Mouse (Mus musculus) brain, adult 2 months (tissue): ENCODE data around the gene Ccser1.
"Not testable (repeated sequence)": the region's sequence is repeated elsewhere in the genome, so short reads cannot be mapped to it uniquely, and the experiment has no call there.

Experiments used
- DNase-seq: peaks from one replicate; pipeline ENCODE4 v3.0.0; 2011; ENCODE audit warnings: low read depth, low spot score

Gene Ccser1

DNA sequence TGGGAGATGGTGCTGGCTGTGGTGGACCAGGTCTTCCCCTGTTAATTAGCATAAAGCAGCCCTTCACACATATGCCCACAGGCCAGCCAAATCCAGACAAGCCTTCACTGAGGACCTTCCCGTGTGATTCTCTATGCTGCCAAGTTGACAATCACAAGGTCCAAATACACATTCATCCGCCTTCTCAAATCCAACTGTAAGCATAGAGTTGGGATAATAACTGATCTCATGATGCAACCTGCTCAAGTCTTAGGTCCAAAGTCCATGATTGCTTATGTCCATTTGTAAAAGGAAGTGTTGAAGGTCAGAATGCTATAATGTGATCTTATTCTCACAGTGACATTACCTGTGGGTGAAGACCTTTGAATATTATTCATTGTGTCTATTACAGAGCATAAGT lies 43.4 kb downstream of the Ccser1 start:
- no peak for DNase-seq

GRCm38 (mm10) chr6:61225302-61225701 lies 45.2 kb downstream of the Ccser1 start:
- peak; percentile 19 for DNase-seq

GRCm38 (mm10) chr6:61230058-61230718 lies 50.1 kb downstream of the Ccser1 start:
- no peak for DNase-seq

GRCm38 (mm10) chr6:61233060-61233459 lies 52.9 kb downstream of the Ccser1 start:
- peak; percentile 25 for DNase-seq

DNA sequence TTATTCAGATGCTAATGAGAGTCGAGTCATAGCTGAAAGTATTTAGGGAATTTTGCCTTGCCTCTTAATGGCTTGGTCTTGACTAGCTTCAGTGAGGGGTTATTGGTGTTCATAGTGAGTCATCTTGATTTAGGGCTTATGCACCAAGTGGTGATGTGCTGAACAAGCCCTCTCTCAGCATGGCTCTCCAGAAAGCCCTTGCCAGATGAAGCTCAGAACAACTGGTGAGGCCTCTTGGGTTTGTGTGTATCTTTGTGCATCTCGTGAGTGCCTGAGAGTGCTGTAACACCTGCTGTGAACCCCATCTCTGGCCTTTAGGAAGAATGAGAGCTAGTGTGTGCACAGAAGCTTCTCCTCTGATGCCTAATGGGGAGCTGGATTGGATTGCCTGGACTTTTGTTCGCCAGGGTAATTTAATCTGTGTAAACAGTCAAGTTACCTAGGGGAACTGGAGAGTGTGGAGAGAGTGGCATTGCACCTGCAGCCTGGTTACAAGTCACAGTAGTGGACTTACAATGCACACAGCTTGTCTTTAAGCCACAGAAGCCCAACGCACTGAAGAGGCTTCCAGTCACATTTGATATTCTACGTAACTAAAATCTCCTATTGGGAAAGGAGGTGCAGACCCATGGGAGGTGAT lies 53.5 kb downstream of the Ccser1 start:
- peak; percentile 57 for DNase-seq

- peak; percentile 33 for DNase-seq
Observed at GRCm38 (mm10) chr6:61240618-61241017, 60.5 kb downstream of the Ccser1 start.

- no peak for DNase-seq
Observed at GRCm38 (mm10) chr6:61242556-61242955, 62.4 kb downstream of the Ccser1 start.

DNA sequence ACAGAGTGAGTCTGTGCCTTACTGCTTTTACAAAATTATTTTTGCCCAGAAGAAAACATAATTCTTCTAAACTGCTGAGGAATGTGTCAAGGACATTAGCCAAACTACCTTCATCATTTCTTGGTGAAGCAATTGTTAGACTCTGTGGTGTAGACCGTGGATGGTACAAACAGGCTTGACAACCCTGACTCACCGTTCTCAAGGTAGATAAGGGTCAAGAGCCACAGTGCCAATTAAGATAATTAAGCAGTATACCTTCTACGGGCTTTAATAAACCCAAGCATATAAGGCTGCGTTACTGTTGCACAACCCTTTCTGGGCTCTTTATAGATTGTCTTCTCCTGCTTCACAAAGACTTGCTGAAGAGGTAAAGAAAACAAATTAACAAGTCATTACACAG lies 66.4 kb downstream of the Ccser1 start:
- no peak for DNase-seq

DNA sequence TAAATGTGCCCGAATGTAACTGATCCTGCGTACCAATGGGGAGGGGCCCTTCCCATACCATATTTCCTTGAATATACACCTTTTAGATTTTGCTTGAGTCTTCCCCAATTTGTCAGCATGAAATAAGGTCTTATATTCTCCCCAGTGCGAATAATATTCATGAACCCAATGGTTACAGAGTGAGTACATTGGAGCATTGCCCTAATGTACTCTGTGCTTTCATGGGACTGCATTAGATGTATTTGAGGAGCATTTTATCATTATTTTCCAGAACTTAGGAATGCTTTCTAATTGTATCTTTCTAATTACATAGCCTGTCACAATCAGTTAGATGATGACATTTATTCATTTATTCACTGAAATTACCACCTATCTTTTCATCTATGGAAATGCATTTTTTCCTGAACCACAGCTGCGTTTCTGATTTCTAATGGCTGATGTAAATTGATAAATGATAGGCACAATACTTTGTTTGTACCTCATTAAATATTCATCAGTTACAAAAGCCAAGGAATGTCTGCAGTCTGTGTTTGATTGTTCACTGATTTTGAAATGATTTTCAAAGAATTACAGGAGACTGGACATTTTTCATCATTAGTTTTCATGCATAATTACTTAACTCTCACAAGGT lies 67.8 kb downstream of the Ccser1 start:
- DNase-seq, result no peak

- DNase-seq, result no peak
Observed at GRCm38 (mm10) chr6:61248700-61249099, 68.6 kb downstream of the Ccser1 start.

- no peak for DNase-seq
Observed at GRCm38 (mm10) chr6:61251232-61251631, 71.1 kb downstream of the Ccser1 start.

- no peak for DNase-seq
Observed at GRCm38 (mm10) chr6:61252912-61253311, 72.8 kb downstream of the Ccser1 start.

- DNase-seq, result not testable (repeated sequence)
Observed at GRCm38 (mm10) chr6:61255874-61256273, 75.8 kb downstream of the Ccser1 start.

GRCm38 (mm10) chr6:61258847-61259634 lies 78.9 kb downstream of the Ccser1 start:
- DNase-seq, result no peak

GRCm38 (mm10) chr6:61261381-61261780 lies 81.3 kb downstream of the Ccser1 start:
- DNase-seq, result no peak

DNA sequence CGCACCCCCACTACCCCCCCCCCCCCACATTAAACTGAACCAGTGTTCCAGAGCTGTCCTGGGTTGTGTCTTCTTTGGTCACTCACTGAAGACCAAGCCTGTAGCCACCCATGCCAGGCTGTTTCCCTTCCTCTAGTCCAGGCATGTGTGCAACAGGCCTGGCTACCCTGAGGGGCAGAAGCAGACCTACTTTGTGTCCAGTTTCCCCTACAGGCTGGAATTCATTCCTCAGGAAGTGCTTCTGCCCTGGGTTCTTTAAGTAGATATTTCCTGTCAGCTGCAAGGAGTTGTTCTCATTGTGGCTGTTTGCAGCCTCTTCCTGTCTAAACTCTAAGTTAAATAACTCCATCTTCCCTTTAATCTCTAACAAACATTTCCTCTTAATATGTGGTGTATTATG lies 82.3 kb downstream of the Ccser1 start:
- DNase-seq, result no peak

DNA sequence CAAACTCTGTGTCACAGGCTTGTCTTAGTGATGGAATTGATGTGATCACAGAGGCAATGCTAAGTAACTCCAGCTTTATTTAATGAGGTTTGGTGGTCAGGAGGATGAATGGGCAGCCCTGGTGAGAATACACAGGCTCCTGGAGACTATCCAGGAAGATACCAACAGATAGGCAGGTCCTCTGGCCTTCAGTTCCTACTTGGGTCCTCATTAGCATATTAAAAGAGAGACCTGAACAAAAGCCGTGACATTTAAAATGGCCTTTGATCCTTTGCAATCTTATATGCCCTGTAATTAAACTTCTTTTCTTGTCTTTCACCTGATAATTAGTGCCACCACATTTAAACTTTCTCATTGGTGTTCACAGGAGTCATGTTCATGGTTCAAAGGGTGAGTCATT lies 83.2 kb downstream of the Ccser1 start:
- peak; percentile 16 for DNase-seq

GRCm38 (mm10) chr6:61271033-61271432 lies 90.9 kb downstream of the Ccser1 start:
- DNase-seq, result no peak

DNA sequence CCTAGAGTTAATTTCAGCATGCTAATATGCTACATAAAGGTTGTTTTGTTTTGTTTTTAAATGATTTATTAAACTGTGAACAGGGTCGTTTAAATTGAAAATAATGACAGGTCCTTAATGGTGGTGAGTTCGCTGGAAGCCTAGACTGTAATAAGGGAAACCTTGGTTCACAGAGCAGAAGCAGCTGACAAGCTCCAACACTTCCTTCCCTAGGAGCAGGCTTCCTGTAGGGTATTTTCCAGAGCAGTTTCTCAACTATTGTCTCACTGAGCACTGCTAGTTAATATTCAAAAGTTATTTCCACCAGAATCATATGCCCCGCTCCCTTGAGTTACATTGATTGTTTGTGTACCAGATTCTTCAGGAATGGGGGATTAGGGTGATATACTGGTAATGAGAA lies 93.3 kb downstream of the Ccser1 start:
- no peak for DNase-seq

DNA sequence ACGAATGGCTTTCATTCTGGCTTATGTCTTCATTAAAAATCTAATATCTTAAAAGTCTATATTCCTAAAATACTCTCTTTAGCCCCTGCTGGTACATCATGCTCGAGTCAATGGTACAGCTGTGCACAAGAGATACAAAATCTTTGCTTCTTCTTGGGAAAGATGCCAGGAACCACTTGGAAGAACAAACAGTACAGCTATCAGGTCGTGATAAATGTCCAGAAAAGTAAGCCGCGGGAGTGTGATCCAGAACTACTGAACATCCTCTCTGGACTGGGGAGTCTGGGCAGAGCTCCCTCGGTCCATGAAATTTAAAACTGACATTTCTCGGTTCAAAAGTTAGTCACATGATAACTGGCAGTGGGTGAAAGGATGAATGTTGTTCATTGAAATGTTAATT lies 99.4 kb downstream of the Ccser1 start:
- peak; percentile 28 for DNase-seq

DNA sequence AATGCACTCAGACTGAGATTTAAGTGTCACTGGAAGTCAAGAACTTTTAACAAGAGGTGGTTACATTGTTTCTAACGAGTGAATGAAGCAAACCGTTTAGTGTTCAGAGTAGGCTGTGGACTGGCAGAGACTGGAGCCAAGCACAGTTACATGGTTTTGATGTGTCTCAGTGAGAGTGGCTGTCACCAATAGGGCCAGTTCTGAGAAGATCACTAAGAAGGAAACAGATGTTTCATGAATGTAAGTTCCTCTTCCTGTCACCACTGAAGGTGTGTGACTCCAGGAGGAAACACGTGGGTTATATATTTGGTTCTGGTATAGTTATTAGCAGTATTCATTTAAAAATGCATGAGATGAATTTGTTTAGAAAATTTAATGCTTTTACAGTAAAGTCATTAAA lies 112.8 kb downstream of the Ccser1 start:
- no peak for DNase-seq

- DNase-seq, result no peak
Observed at GRCm38 (mm10) chr6:61295535-61295934, 115.4 kb downstream of the Ccser1 start.
